Mouse (Mus musculus): ENCODE results near the gene Fxyd1.

DNA sequence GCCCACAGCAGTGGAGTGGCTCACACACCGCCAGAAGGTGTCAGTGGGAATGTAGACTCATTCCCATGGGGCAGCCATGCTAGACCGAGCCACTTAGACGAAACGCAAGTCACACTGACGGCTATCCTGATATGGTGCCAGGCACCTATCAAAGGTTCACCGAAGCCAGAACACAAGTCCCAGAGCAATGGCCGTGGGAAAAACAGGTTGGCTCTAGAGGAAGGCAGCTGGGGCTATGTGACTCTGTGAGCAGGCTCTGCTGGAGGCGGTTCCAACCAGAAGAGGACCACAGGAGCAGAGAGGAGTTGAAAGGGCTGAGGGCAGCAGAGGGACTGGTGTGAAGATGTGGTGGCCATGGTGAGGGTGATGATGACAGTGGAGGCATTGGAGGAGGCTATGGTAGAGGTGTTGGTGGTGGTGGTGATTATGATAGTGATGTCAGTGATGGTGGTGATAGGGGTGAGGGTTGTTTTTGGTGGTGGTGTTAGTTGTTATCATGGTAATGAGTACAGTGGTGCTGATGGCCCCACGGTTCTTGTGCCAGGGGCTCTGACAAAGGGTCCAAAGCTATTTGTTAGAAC, 29.3 kb upstream of the Fxyd1 start:
- no peak for TF ChIP-seq FLI1 (IDR thresholded peaks at IDR 0.05; ENCODE audit: low read length)
- TF ChIP-seq GATA1 (IDR thresholded peaks at IDR 0.05; ENCODE audit: borderline replicate concordance, low read length), result no peak

Data from megakaryocyte, embryonic 14.5 days (primary cell).